Mouse (Mus musculus) limb, embryonic 10.5 days (tissue): ENCODE measurements around the gene Lrrc28. TPM values are rescaled to one million over a fixed set of nuclear protein-coding genes. Genes with fewer than 3 reads are reported as not detected.

Source experiments
- DNase-seq: peaks from one replicate; pipeline ENCODE4 v3.0.0-alpha.2; 2017; ENCODE audit warnings: low spot score
- H3K27ac ChIP-seq: fragments of 300-500 bp; sonication (generic); 2 replicates; pipeline ENCODE4 v1.5.1; 2016; ENCODE audit warnings: mild to moderate bottlenecking
- H3K27me3 ChIP-seq: fragments of 300-500 bp; sonication (generic); 2 replicates; pipeline ENCODE4 v1.6.1; 2016; ENCODE audit warnings: low read depth, mild to moderate bottlenecking; ENCODE audit not compliant: poor library complexity, severe bottlenecking
- H3K36me3 ChIP-seq: fragments of 300-500 bp; sonication (generic); 2 replicates; pipeline ENCODE4 v1.6.1; 2016; ENCODE audit warnings: mild to moderate bottlenecking, moderate library complexity
- H3K4me1 ChIP-seq: fragments of 300-500 bp; sonication (generic); 2 replicates; pipeline ENCODE4 v1.6.1; 2016
- H3K4me3 ChIP-seq: fragments of 300-500 bp; sonication (generic); 2 replicates; pipeline ENCODE4 v1.5.1; 2016; ENCODE audit warnings: mild to moderate bottlenecking, moderate library complexity
- H3K9me3 ChIP-seq: fragments of 300-500 bp; sonication (generic); replicated peaks from 2 replicates; pipeline ENCODE4 v1.6.1; 2016; ENCODE audit warnings: mild to moderate bottlenecking
- WGBS: fragments of 180-500 bp; shearing (Covaris S2); methylation state at CpG from one replicate; pipeline ENCODE4 v1.1.7; 2016; 5-methylcytosine and 5-hydroxymethylcytosine counted together
- polyA plus RNA-seq: library from polyadenylated mRNA; unstranded; fragments of >200 nt; fragmentation: Nextera tagmentation; extraction: Ambion mirVana; gene quantifications from 2 replicates; pipeline ENCODE4 v1.2.1, GENCODE M21; 2016

Gene Lrrc28
- polyA plus RNA-seq, 1 experiment from 2014 or later: 22.5 TPM

- Histone ChIP-seq H3K4me3 (no peak overlapping the region), H3K27me3 (0 out of 2 replicates have a peak, but pooled peaks cover 3% of the 10 kb centered on the region), H3K9me3 (no peaks in the 10 kb centered on the region), H3K36me3 (no peaks in the 10 kb centered on the region), H3K27ac (peak overlapping the region; percentile 53; the same call in 1 of the 2 replicates), H3K4me1 (peaks cover 28% of the 10 kb centered on the region)
- peak; percentile 61 for DNase-seq
- 71% methylated on average over 15 of the region's 15 CpGs for WGBS
These were observed 157.9 kb downstream of the Lrrc28 start for GRCm38 (mm10) chr7:67486925-67487760.

GRCm38 (mm10) chr7:67486417-67486816 is 158.7 kb downstream of the Lrrc28 start:
- no peak for DNase-seq
- H3K27me3 ChIP-seq: 0 out of 2 replicates have a peak, but pooled peaks cover 3% of the 10 kb centered on the region
- H3K4me1 ChIP-seq: peaks cover 28% of the 10 kb centered on the region
- no peaks in the 10 kb centered on the region for H3K36me3 ChIP-seq
- WGBS: 88% methylated on average over 5 of the region's 5 CpGs
- no peaks in the 10 kb centered on the region for H3K9me3 ChIP-seq
- H3K27ac ChIP-seq: peak overlapping the region; percentile 36; the same call in 1 of the 2 replicates
- no peak overlapping the region for H3K4me3 ChIP-seq

- Histone ChIP-seq H3K9me3 (no peaks in the 10 kb centered on the region), H3K27ac (no peak overlapping the region), H3K27me3 (0 out of 2 replicates have a peak, but pooled peaks cover 6% of the 10 kb centered on the region), H3K36me3 (no peaks in the 10 kb centered on the region), H3K4me1 (peaks cover 37% of the 10 kb centered on the region), H3K4me3 (no peak overlapping the region)
- WGBS: 89% methylated on average over 4 of the region's 4 CpGs
- DNase-seq: no peak
These were observed 161.4 kb downstream of the Lrrc28 start for GRCm38 (mm10) chr7:67483698-67484097.

GRCm38 (mm10) chr7:67479576-67480413 is 165.3 kb downstream of the Lrrc28 start:
- Histone ChIP-seq H3K27ac (no peak overlapping the region), H3K4me1 (peaks cover 16% of the 10 kb centered on the region), H3K36me3 (no peaks in the 10 kb centered on the region), H3K9me3 (no peaks in the 10 kb centered on the region), H3K4me3 (no peak overlapping the region), H3K27me3 (0 out of 2 replicates have a peak, but pooled peaks cover 3% of the 10 kb centered on the region)
- WGBS: 88% methylated on average over 17 of the region's 17 CpGs
- no peak for DNase-seq

- WGBS: 76% methylated on average over 5 of the region's 5 CpGs
- H3K9me3 ChIP-seq: no peaks in the 10 kb centered on the region
- no peak for DNase-seq
- no peaks in the 10 kb centered on the region for H3K36me3 ChIP-seq
- peaks cover 16% of the 10 kb centered on the region for H3K4me1 ChIP-seq
- H3K27ac ChIP-seq: 0 out of 2 replicates have a peak overlapping the region, but pooled peaks have one; percentile 11
- 0 out of 2 replicates have a peak, but pooled peaks cover 3% of the 10 kb centered on the region for H3K27me3 ChIP-seq
- no peak overlapping the region for H3K4me3 ChIP-seq
These were observed 165.9 kb downstream of the Lrrc28 start for GRCm38 (mm10) chr7:67479168-67479567.

GRCm38 (mm10) chr7:67477996-67478395 is 167.1 kb downstream of the Lrrc28 start:
- no peak for DNase-seq
- H3K4me1 ChIP-seq: peaks cover 22% of the 10 kb centered on the region
- no peaks in the 10 kb centered on the region for H3K36me3 ChIP-seq
- no peaks in the 10 kb centered on the region for H3K9me3 ChIP-seq
- H3K27ac ChIP-seq: no peak overlapping the region
- 53% methylated on average over 8 of the region's 10 CpGs for WGBS
- H3K27me3 ChIP-seq: 0 out of 2 replicates have a peak, but pooled peaks cover 3% of the 10 kb centered on the region
- no peak overlapping the region for H3K4me3 ChIP-seq

- WGBS: 71% methylated on average over 11 of the region's 11 CpGs
- Histone ChIP-seq H3K36me3 (no peaks in the 10 kb centered on the region), H3K27me3 (no peaks in the 10 kb centered on the region), H3K9me3 (no peaks in the 10 kb centered on the region), H3K27ac (no peak overlapping the region), H3K4me3 (no peak overlapping the region), H3K4me1 (peaks cover 10% of the 10 kb centered on the region; the same call in 1 of the 2 replicates)
- no peak for DNase-seq
These were observed 173.8 kb downstream of the Lrrc28 start for GRCm38 (mm10) chr7:67471295-67471694.

- no peak for DNase-seq
- Histone ChIP-seq H3K4me1 (peaks cover 10% of the 10 kb centered on the region; the same call in 1 of the 2 replicates), H3K27me3 (no peaks in the 10 kb centered on the region), H3K27ac (no peak overlapping the region), H3K36me3 (no peaks in the 10 kb centered on the region), H3K4me3 (no peak overlapping the region), H3K9me3 (no peaks in the 10 kb centered on the region)
- WGBS: 88% methylated on average over 7 of the region's 7 CpGs
These were observed 176.2 kb downstream of the Lrrc28 start for GRCm38 (mm10) chr7:67468802-67469408.

GRCm38 (mm10) chr7:67468180-67468579 is 176.9 kb downstream of the Lrrc28 start:
- WGBS: 88% methylated on average over 3 of the region's 3 CpGs
- no peaks in the 10 kb centered on the region for H3K9me3 ChIP-seq
- no peak for DNase-seq
- no peak overlapping the region for H3K4me3 ChIP-seq
- H3K27ac ChIP-seq: no peak overlapping the region
- no peaks in the 10 kb centered on the region for H3K36me3 ChIP-seq
- H3K27me3 ChIP-seq: no peaks in the 10 kb centered on the region
- peaks cover 11% of the 10 kb centered on the region for H3K4me1 ChIP-seq

GRCm38 (mm10) chr7:67466322-67466721 is 178.7 kb downstream of the Lrrc28 start:
- DNase-seq: no peak
- Histone ChIP-seq H3K4me1 (peaks cover 26% of the 10 kb centered on the region), H3K27ac (no peak overlapping the region), H3K36me3 (no peaks in the 10 kb centered on the region), H3K4me3 (no peak overlapping the region), H3K9me3 (no peaks in the 10 kb centered on the region), H3K27me3 (0 out of 2 replicates have a peak, but pooled peaks cover 4% of the 10 kb centered on the region)
- WGBS: 91% methylated on average over 2 of the region's 2 CpGs

GRCm38 (mm10) chr7:67464633-67465032 is 180.4 kb downstream of the Lrrc28 start:
- 92% methylated on average over 8 of the region's 8 CpGs for WGBS
- Histone ChIP-seq H3K4me3 (no peak overlapping the region), H3K27me3 (0 out of 2 replicates have a peak, but pooled peaks cover 4% of the 10 kb centered on the region)

GRCm38 (mm10) chr7:67463565-67463964 is 181.5 kb downstream of the Lrrc28 start:
- peaks cover 22% of the 10 kb centered on the region for H3K4me1 ChIP-seq
- H3K36me3 ChIP-seq: no peaks in the 10 kb centered on the region
- H3K9me3 ChIP-seq: no peaks in the 10 kb centered on the region
- 0 out of 2 replicates have a peak, but pooled peaks cover 4% of the 10 kb centered on the region for H3K27me3 ChIP-seq
- peak overlapping the region; percentile 56 for H3K27ac ChIP-seq
- WGBS: 15% methylated on average over 7 of the region's 7 CpGs
- H3K4me3 ChIP-seq: no peak overlapping the region
- DNase-seq: no peak

More at GRCm38 (mm10) chr7:67464633-67465032, 180.4 kb downstream of the Lrrc28 start:
- DNase-seq: no peak
- Histone ChIP-seq H3K4me1 (peaks cover 22% of the 10 kb centered on the region), H3K27ac (no peak overlapping the region), H3K9me3 (no peaks in the 10 kb centered on the region), H3K36me3 (no peaks in the 10 kb centered on the region)
